Mouse (Mus musculus): ENCODE data around the gene Gm37240. TPM values are rescaled to one million over a fixed set of nuclear protein-coding genes. Genes with fewer than 3 reads are reported as not detected.

The Gm37240 gene
- total RNA-seq, 1 experiment: 1.2 TPM

GRCm38 (mm10) chr3:85465283-85466025 is 421.9 kb downstream of the Gm37240 start:
- Histone ChIP-seq H3K36me3 (ENCODE audit: control insufficient read depth, insufficient read depth, low read length, poor library complexity, severe bottlenecking) (no peaks in the 10 kb centered on the region), H3K4me1 (ENCODE audit: control insufficient read depth in 2 of 2, insufficient read depth in 2 of 2, low read length in 2 of 2, poor library complexity in 1 of 2) (no peaks in the 10 kb centered on the region), H3K4me3 (ENCODE audit: insufficient read depth in 1 of 2, low read depth in 1 of 2, low read length in 2 of 2, poor library complexity in 1 of 2, severe bottlenecking in 1 of 2) (no peak overlapping the region), H3K9me3 (ENCODE audit: control insufficient read depth, insufficient read depth, low read depth, low read length) (no peaks in the 10 kb centered on the region), H3K27ac (ENCODE audit: insufficient read depth, low read depth, low read length, poor library complexity, severe bottlenecking) (no peak overlapping the region), H3K9ac (ENCODE audit: insufficient read depth, low read depth, low read length, poor library complexity, severe bottlenecking) (no peak overlapping the region)
- DNase-seq (ENCODE audit: low read depth, low spot score): no peak
- in situ Hi-C loops (cut with MboI; ENCODE audit: low sequenced_read_pairs in 2 of 2, unreplicated experiment in 2 of 2): no loop called here
- TF ChIP-seq MAFK (IDR thresholded peaks at IDR 0.05; ENCODE audit: insufficient read depth, low read depth, low read length): no peak
- TF ChIP-seq HCFC1 (IDR thresholded peaks at IDR 0.05; ENCODE audit: borderline replicate concordance, insufficient read depth, low read length): no peak
- TF ChIP-seq CHD2 (IDR thresholded peaks at IDR 0.05; ENCODE audit: low read depth, low read length): no peak
- no peak for TF ChIP-seq ZC3H11A (IDR thresholded peaks at IDR 0.05; ENCODE audit: borderline replicate concordance, low read depth, low read length)
- TF ChIP-seq ZNF384 (IDR thresholded peaks at IDR 0.05; ENCODE audit: low read depth, low read length): no peak

DNA sequence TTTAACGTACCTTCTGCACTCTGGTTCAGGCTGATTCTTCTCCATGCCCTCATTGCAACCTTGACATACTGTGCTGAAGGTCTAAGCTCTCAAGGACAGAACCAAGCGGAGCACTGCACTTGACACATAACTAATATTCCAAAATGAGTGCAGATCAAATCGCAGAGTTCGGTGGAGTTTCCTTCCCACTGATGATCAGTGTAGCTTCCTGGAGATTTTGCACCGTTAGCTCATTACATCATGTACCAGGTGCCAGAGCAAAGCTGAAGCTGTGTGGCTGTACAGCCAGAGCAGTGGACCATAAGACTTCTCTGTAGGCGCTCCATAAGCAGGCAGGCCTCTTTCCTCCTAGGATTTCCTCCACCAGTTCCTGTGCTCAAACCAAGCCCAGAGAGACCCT is 427.3 kb downstream of the Gm37240 start:
- Histone ChIP-seq H3K4me3 (ENCODE audit: insufficient read depth in 1 of 2, low read depth in 1 of 2, low read length in 2 of 2, poor library complexity in 1 of 2, severe bottlenecking in 1 of 2) (no peak overlapping the region), H3K9me3 (ENCODE audit: control insufficient read depth, insufficient read depth, low read depth, low read length) (no peaks in the 10 kb centered on the region), H3K4me1 (ENCODE audit: control insufficient read depth in 2 of 2, insufficient read depth in 2 of 2, low read length in 2 of 2, poor library complexity in 1 of 2) (no peaks in the 10 kb centered on the region), H3K27ac (ENCODE audit: insufficient read depth, low read depth, low read length, poor library complexity, severe bottlenecking) (no peak overlapping the region), H3K36me3 (ENCODE audit: control insufficient read depth, insufficient read depth, low read length, poor library complexity, severe bottlenecking) (no peaks in the 10 kb centered on the region), H3K9ac (ENCODE audit: insufficient read depth, low read depth, low read length, poor library complexity, severe bottlenecking) (no peak overlapping the region)
- in situ Hi-C loops (cut with MboI; ENCODE audit: low sequenced_read_pairs in 2 of 2, unreplicated experiment in 2 of 2): no loop called here
- TF ChIP-seq CHD2 (IDR thresholded peaks at IDR 0.05; ENCODE audit: low read depth, low read length): no peak
- DNase-seq (ENCODE audit: low read depth, low spot score): no peak

DNA sequence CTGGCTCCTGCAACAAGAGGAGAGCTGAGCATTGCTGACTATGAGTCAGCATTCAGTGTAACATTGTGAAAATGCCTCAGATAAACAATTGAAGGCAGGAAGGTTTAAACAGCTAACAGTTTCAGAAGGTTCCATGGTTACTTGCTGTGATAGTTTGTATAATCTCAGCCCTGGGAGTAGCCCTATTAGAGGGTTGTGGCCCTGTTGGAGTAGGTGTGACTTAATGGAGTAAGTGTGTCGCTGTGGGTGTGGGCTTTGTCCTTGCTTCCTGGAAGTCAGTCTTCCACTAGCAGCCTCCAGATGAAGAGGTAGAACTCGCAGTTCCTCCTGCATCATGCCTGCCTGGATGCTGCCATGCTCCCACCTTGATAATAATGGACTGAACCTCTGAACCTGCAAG is 430.3 kb downstream of the Gm37240 start:
- no peaks in the 10 kb centered on the region for H3K9me3 ChIP-seq (ENCODE audit: control insufficient read depth, insufficient read depth, low read depth, low read length)
- H3K9ac ChIP-seq (ENCODE audit: insufficient read depth, low read depth, low read length, poor library complexity, severe bottlenecking): no peak overlapping the region
- H3K27ac ChIP-seq (ENCODE audit: insufficient read depth, low read depth, low read length, poor library complexity, severe bottlenecking): no peak overlapping the region
- in situ Hi-C loops (cut with MboI; ENCODE audit: low sequenced_read_pairs in 2 of 2, unreplicated experiment in 2 of 2): no loop called here
- H3K36me3 ChIP-seq (ENCODE audit: control insufficient read depth, insufficient read depth, low read length, poor library complexity, severe bottlenecking): no peaks in the 10 kb centered on the region
- TF ChIP-seq ZC3H11A (IDR thresholded peaks at IDR 0.05; ENCODE audit: borderline replicate concordance, low read depth, low read length) (no peak), MAFK (IDR thresholded peaks at IDR 0.05; ENCODE audit: insufficient read depth, low read depth, low read length) (no peak), ZNF384 (IDR thresholded peaks at IDR 0.05; ENCODE audit: low read depth, low read length) (no peak)
- no peaks in the 10 kb centered on the region for H3K4me1 ChIP-seq (ENCODE audit: control insufficient read depth in 2 of 2, insufficient read depth in 2 of 2, low read length in 2 of 2, poor library complexity in 1 of 2)
- no peak overlapping the region for H3K4me3 ChIP-seq (ENCODE audit: insufficient read depth in 1 of 2, low read depth in 1 of 2, low read length in 2 of 2, poor library complexity in 1 of 2, severe bottlenecking in 1 of 2)
- no peak for DNase-seq (ENCODE audit: low read depth, low spot score)

DNA sequence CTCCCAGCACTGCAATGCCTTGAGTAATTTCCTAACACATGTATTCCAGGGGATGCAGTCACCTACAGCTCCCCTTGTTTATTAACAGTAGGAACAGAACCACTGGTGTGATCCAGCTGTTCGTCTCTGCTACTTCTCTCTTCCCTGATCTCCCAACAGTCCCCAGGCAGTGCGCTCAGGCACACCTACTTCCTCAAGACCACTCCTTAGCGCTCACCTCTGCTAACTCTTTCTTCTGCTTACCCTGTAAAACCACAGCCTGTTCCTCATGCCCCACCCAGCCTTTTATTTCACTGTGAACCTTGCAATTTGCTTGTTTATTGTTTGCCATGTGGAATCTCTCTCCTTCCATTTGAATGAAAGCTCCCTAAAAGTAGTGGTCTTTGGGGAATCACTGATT is 431.9 kb downstream of the Gm37240 start:
- no peaks in the 10 kb centered on the region for H3K9me3 ChIP-seq (ENCODE audit: control insufficient read depth, insufficient read depth, low read depth, low read length)
- in situ Hi-C loops (cut with MboI; ENCODE audit: low sequenced_read_pairs in 2 of 2, unreplicated experiment in 2 of 2): no loop called here
- no peak overlapping the region for H3K4me3 ChIP-seq (ENCODE audit: insufficient read depth in 1 of 2, low read depth in 1 of 2, low read length in 2 of 2, poor library complexity in 1 of 2, severe bottlenecking in 1 of 2)
- no peak overlapping the region for H3K9ac ChIP-seq (ENCODE audit: insufficient read depth, low read depth, low read length, poor library complexity, severe bottlenecking)
- TF ChIP-seq ZNF384 (IDR thresholded peaks at IDR 0.05; ENCODE audit: low read depth, low read length): no peak
- DNase-seq (ENCODE audit: low read depth, low spot score): no peak
- no peak overlapping the region for H3K27ac ChIP-seq (ENCODE audit: insufficient read depth, low read depth, low read length, poor library complexity, severe bottlenecking)
- no peaks in the 10 kb centered on the region for H3K36me3 ChIP-seq (ENCODE audit: control insufficient read depth, insufficient read depth, low read length, poor library complexity, severe bottlenecking)
- no peaks in the 10 kb centered on the region for H3K4me1 ChIP-seq (ENCODE audit: control insufficient read depth in 2 of 2, insufficient read depth in 2 of 2, low read length in 2 of 2, poor library complexity in 1 of 2)

DNA sequence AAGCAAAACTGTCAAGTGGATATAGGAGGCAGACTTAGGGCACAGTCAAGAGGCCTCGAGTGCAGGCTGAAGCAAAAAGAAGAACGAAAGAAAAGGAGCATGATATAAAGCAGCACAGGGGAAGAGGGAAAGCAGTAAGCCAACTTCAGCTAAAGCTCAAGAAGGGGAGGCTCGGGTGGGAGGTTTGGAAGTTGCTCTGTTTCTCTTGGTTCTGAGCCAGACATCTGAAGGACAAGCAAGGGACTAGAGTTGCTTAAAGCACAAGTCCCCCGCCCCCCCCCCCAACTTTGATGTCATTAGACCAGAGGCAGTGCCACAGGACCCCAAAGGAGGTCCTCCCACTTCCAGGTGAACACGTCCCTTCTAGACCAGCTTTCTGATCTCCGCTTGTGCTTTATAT is 433.3 kb downstream of the Gm37240 start:
- in situ Hi-C loops (cut with MboI; ENCODE audit: low sequenced_read_pairs in 2 of 2, unreplicated experiment in 2 of 2): no loop called here
- Histone ChIP-seq H3K9me3 (ENCODE audit: control insufficient read depth, insufficient read depth, low read depth, low read length) (no peaks in the 10 kb centered on the region), H3K4me1 (ENCODE audit: control insufficient read depth in 2 of 2, insufficient read depth in 2 of 2, low read length in 2 of 2, poor library complexity in 1 of 2) (no peaks in the 10 kb centered on the region), H3K4me3 (ENCODE audit: insufficient read depth in 1 of 2, low read depth in 1 of 2, low read length in 2 of 2, poor library complexity in 1 of 2, severe bottlenecking in 1 of 2) (no peak overlapping the region), H3K9ac (ENCODE audit: insufficient read depth, low read depth, low read length, poor library complexity, severe bottlenecking) (no peak overlapping the region), H3K36me3 (ENCODE audit: control insufficient read depth, insufficient read depth, low read length, poor library complexity, severe bottlenecking) (no peaks in the 10 kb centered on the region), H3K27ac (ENCODE audit: insufficient read depth, low read depth, low read length, poor library complexity, severe bottlenecking) (no peak overlapping the region)
- no peak for TF ChIP-seq CHD2 (IDR thresholded peaks at IDR 0.05; ENCODE audit: low read depth, low read length)
- TF ChIP-seq ZNF384 (IDR thresholded peaks at IDR 0.05; ENCODE audit: low read depth, low read length): no peak
- no peak for TF ChIP-seq HCFC1 (IDR thresholded peaks at IDR 0.05; ENCODE audit: borderline replicate concordance, insufficient read depth, low read length)
- TF ChIP-seq ZC3H11A (IDR thresholded peaks at IDR 0.05; ENCODE audit: borderline replicate concordance, low read depth, low read length): no peak
- TF ChIP-seq MAFK (IDR thresholded peaks at IDR 0.05; ENCODE audit: insufficient read depth, low read depth, low read length): no peak
- no peak for DNase-seq (ENCODE audit: low read depth, low spot score)

All from ES-E14 (cell line).